Mouse (Mus musculus): ENCODE data around the gene Gm20547. TPM values are rescaled to one million over a fixed set of nuclear protein-coding genes. Genes with fewer than 3 reads are reported as not detected.

The Gm20547 gene
- polyA plus RNA-seq, 1 experiment = not detected

DNA sequence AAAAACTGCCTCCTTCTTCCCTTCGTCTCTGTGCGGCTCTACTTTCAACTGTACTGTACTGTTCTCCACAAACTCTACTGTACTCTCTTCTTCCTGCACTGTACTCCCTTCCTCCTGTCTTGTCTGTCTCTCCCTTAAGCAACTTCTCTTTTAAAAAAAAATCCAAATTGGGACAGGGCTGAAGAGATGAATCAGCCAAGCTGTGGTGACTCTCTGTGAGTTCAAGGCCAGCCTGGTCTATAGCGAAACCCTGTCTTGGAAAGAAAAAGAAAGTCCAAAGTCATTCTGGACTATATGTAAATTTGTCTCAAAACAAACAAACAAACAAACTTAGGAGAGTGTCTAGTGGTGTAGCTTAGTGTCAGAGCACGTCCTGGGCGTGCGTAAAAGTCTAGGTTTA is 7.5 kb downstream of the Gm20547 start:
- TF ChIP-seq CTCF (IDR thresholded peaks at IDR 0.05; ENCODE audit: borderline replicate concordance, extremely low read depth, insufficient read depth, insufficient read length) = no peak
- no peak for DNase-seq (ENCODE audit: low read depth)

- DNase-seq (ENCODE audit: low read depth) = no peak
- TF ChIP-seq POLR2A (IDR thresholded peaks at IDR 0.05; ENCODE audit: borderline replicate concordance, extremely low read depth, insufficient read depth, insufficient read length, poor library complexity, severe bottlenecking) (no peak), CTCF (IDR thresholded peaks at IDR 0.05; ENCODE audit: borderline replicate concordance, extremely low read depth, insufficient read depth, insufficient read length) (no peak)
These were observed 15.9 kb downstream of the Gm20547 start for GRCm38 (mm10) chr17:34865981-34866380.

- TF ChIP-seq POLR2A (IDR thresholded peaks at IDR 0.05; ENCODE audit: borderline replicate concordance, extremely low read depth, insufficient read depth, insufficient read length, poor library complexity, severe bottlenecking) = no peak
- no peak for TF ChIP-seq CTCF (IDR thresholded peaks at IDR 0.05; ENCODE audit: borderline replicate concordance, extremely low read depth, insufficient read depth, insufficient read length)
- DNase-seq (ENCODE audit: low read depth) = no peak
These were observed 19.3 kb downstream of the Gm20547 start, which contains the start of gene Cfb for GRCm38 (mm10) chr17:34862416-34863081. Cfb (minus strand) TSS chr17:34862518.

- DNase-seq (ENCODE audit: low read depth) = no peak
- TF ChIP-seq CTCF (IDR thresholded peaks at IDR 0.05; ENCODE audit: borderline replicate concordance, extremely low read depth, insufficient read depth, insufficient read length) (no peak), POLR2A (IDR thresholded peaks at IDR 0.05; ENCODE audit: borderline replicate concordance, extremely low read depth, insufficient read depth, insufficient read length, poor library complexity, severe bottlenecking) (no peak)
These were observed 20.0 kb downstream of the Gm20547 start for GRCm38 (mm10) chr17:34861704-34862415.

DNA sequence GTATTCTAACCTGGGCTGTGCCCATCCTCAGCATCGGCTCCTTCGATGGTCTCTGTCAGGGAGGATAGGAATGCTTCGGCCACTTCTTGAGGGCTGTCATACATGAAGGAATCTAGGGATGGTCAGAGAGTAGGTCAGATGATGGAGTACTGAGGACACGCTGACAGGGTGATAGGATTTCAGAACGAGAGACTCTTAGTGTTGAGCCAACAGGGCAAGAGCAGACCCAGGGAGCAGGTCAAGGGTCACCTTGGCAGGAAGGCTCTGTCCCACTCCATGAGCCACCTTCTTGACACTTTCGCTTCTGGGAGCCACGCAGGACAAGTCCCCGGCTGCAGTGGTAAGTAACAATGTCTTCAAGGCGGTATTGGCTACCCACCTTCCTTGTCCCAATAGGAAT is 21.3 kb downstream of the Gm20547 start:
- TF ChIP-seq POLR2A (IDR thresholded peaks at IDR 0.05; ENCODE audit: borderline replicate concordance, extremely low read depth, insufficient read depth, insufficient read length, poor library complexity, severe bottlenecking) (no peak), CTCF (IDR thresholded peaks at IDR 0.05; ENCODE audit: borderline replicate concordance, extremely low read depth, insufficient read depth, insufficient read length) (no peak)
- DNase-seq (ENCODE audit: low read depth) = no peak

GRCm38 (mm10) chr17:34858670-34859069 is 23.2 kb downstream of the Gm20547 start:
- TF ChIP-seq CTCF (IDR thresholded peaks at IDR 0.05; ENCODE audit: borderline replicate concordance, extremely low read depth, insufficient read depth, insufficient read length) = no peak
- no peak for TF ChIP-seq POLR2A (IDR thresholded peaks at IDR 0.05; ENCODE audit: borderline replicate concordance, extremely low read depth, insufficient read depth, insufficient read length, poor library complexity, severe bottlenecking)
- no peak for DNase-seq (ENCODE audit: low read depth)

- DNase-seq (ENCODE audit: low read depth) = peak; percentile 33
These were observed 26.0 kb downstream of the Gm20547 start for GRCm38 (mm10) chr17:34855825-34856224.

GRCm38 (mm10) chr17:34854761-34855160 is 27.1 kb downstream of the Gm20547 start:
- DNase-seq (ENCODE audit: low read depth) = no peak
- TF ChIP-seq CTCF (IDR thresholded peaks at IDR 0.05; ENCODE audit: borderline replicate concordance, extremely low read depth, insufficient read depth, insufficient read length) (no peak), POLR2A (IDR thresholded peaks at IDR 0.05; ENCODE audit: borderline replicate concordance, extremely low read depth, insufficient read depth, insufficient read length, poor library complexity, severe bottlenecking) (no peak)

More at GRCm38 (mm10) chr17:34855825-34856224, 26.0 kb downstream of the Gm20547 start:
- TF ChIP-seq CTCF (IDR thresholded peaks at IDR 0.05; ENCODE audit: borderline replicate concordance, extremely low read depth, insufficient read depth, insufficient read length) = peak; percentile 70
- TF ChIP-seq POLR2A (IDR thresholded peaks at IDR 0.05; ENCODE audit: borderline replicate concordance, extremely low read depth, insufficient read depth, insufficient read length, poor library complexity, severe bottlenecking) = no peak

DNA sequence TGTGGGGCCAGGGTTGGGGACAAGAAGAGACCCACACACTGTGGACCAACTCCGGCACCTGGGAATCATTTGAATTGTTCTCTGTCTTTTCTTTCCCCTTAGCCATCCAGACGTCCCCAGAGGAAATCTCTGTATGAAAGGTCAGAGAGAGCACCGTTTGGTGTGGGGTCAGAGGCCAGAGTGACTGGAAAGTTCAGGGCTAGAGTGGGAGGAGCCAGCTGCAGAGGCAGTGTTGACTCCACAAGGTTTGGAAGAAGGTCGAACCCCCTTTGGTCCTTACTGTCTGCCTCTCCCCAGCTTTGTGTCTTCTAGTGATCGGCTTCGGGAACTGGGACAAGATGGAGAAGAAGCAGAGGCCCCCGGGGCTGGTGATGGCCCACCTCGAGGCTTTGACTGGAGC is 28.3 kb downstream of the Gm20547 start:
- no peak for TF ChIP-seq CTCF (IDR thresholded peaks at IDR 0.05; ENCODE audit: borderline replicate concordance, extremely low read depth, insufficient read depth, insufficient read length)
- TF ChIP-seq POLR2A (IDR thresholded peaks at IDR 0.05; ENCODE audit: borderline replicate concordance, extremely low read depth, insufficient read depth, insufficient read length, poor library complexity, severe bottlenecking) = no peak
- no peak for DNase-seq (ENCODE audit: low read depth)

DNA sequence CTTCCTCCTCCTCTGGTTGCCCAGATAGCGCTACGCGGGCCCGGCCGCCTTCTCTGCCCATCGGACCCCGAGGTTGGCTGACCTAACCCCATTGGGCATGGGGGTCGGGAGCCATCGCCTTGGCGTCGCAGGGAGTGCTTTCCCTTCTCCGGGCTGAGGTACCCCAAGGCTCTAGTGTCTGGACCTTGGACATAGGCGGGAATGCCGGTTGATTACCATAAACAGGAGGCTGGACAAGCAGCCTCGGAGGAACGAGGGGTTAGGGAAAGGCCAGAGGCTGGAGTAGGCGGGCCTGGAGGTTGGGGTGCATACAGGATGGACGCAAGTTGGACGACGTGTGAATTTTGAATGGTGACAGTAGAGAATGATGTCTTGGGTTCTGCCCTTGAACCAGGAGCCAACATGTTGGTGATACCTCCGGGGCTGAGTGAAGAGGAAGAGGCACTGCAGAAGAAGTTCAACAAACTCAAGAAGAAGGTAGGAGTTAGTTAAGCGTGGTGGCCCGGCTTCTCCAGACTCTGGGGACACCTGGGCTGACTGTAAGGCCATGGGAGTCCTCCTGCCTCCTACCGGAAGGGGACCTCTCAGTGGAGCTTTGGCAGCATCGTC is 31.2 kb downstream of the Gm20547 start:
- DNase-seq (ENCODE audit: low read depth) = no peak
- TF ChIP-seq POLR2A (IDR thresholded peaks at IDR 0.05; ENCODE audit: borderline replicate concordance, extremely low read depth, insufficient read depth, insufficient read length, poor library complexity, severe bottlenecking) = no peak
- TF ChIP-seq CTCF (IDR thresholded peaks at IDR 0.05; ENCODE audit: borderline replicate concordance, extremely low read depth, insufficient read depth, insufficient read length) = no peak

- DNase-seq (ENCODE audit: low read depth) = peak; percentile 99
- peak; percentile 96 for TF ChIP-seq POLR2A (IDR thresholded peaks at IDR 0.05; ENCODE audit: borderline replicate concordance, extremely low read depth, insufficient read depth, insufficient read length, poor library complexity, severe bottlenecking)
- no peak for TF ChIP-seq CTCF (IDR thresholded peaks at IDR 0.05; ENCODE audit: borderline replicate concordance, extremely low read depth, insufficient read depth, insufficient read length)
These were observed 31.9 kb downstream of the Gm20547 start, which contains the start of the genes Skiv2l and Nelfe for GRCm38 (mm10) chr17:34849722-34850516. Skiv2l (minus strand) TSS chr17:34850210. Nelfe (plus strand) TSS chr17:34850391.

Data from brain, embryonic 14.5 days (tissue).